Mouse (Mus musculus): ENCODE data around the gene Fam117b. TPM values are rescaled to one million over a fixed set of nuclear protein-coding genes. Genes with fewer than 3 reads are reported as not detected.
A peak's percentile ranks its signal among the peaks of the same experiment; 100 is the strongest.

The Fam117b gene
- polyA plus RNA-seq, 1 experiment from 2014 or later, result 10.7 TPM

DNA sequence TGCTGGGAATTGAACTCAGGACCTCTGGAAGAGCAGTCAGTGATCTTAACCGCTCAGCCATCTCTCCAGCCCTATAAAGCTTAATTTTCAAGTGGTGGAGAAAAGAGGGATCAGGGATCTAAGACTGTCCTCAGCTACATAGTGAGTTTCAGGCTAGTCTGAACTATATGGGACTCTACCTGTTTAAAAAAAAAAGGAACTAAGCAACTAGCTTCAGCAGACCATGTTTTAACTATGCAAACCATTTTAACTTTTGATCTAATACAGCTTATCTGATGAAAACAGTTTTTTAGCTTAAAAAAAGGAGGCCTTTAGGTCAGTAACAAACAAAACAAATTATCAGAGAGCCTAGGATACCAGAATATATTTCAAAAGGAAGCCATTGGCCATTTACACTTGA lies 1.9 kb upstream of the Fam117b start:
- Histone ChIP-seq H3K4me3 (replicated peaks; ENCODE audit: low read depth, low read length) (no peak overlapping the region), H3K9me3 (replicated peaks; ENCODE audit: low read length) (no peaks in the 10 kb centered on the region), H3K27me3 (ENCODE audit: insufficient read depth, low read length) (no peaks in the 10 kb centered on the region), H3K4me1 (replicated peaks; ENCODE audit: insufficient read depth, low read length) (peaks cover 19% of the 10 kb centered on the region; the same call in 1 of the 2 replicates), H3K9ac (ENCODE audit: low read depth, low read length) (no peak overlapping the region), H3K4me2 (ENCODE audit: low read length) (no peak overlapping the region), H3K36me3 (ENCODE audit: insufficient read depth, low read length) (no peaks in the 10 kb centered on the region), H3K27ac (no peak overlapping the region)
- 96% methylated on average over 1 of the region's 1 CpGs for WGBS
- DNase-seq (ENCODE audit: low spot score) (no peak), ATAC-seq (replicated peaks; ENCODE audit: low FRiP score, low read depth) (no peak)
- TF ChIP-seq CTCF (IDR thresholded peaks at IDR 0.05; ENCODE audit: low read depth), result no peak

DNA sequence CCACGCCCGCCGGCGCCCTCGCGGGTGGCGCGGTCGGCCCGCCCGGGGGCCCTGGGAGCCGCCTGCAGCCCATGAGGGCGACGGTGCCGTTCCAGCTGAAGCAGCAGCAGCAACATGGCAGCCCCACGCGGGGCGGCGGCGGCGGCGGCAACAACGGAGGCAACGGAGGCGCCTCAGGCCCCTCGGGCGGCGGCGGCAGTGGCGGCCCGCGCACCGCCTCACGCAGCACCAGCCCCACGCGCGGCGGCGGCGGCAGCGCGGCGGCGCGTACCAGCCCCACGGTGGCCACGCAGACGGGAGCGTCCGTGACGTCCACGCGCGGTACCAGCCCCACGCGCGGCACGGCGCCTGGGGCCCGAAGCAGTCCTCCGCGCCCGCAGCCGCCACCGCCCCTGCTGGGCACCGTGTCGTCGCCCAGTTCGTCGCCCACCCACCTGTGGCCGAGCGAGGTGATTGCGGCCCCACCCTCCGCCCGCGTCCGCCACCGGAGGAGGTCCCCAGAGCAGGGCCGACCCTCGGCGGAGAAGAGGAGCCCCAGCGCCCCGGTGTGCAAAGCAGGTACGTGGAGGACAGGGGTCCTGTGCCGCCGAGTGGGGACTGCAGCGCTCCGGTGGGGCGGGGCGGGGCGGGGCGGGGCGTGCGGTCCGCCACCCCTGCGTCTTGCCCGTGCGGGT lies 526 bp downstream of the Fam117b start:
- no peak for DNase-seq (ENCODE audit: low spot score)
- under 1% methylated on average over 59 of the region's 98 CpGs for WGBS
- peaks cover 19% of the 10 kb centered on the region; the same call in 1 of the 2 replicates for H3K4me1 ChIP-seq (replicated peaks; ENCODE audit: insufficient read depth, low read length)
- H3K27ac ChIP-seq, result peak overlapping the region; percentile 98
- no peaks in the 10 kb centered on the region for H3K27me3 ChIP-seq (ENCODE audit: insufficient read depth, low read length)
- H3K36me3 ChIP-seq (ENCODE audit: insufficient read depth, low read length), result no peaks in the 10 kb centered on the region
- peak; percentile 43 for ATAC-seq (replicated peaks; ENCODE audit: low FRiP score, low read depth)
- no peaks in the 10 kb centered on the region for H3K9me3 ChIP-seq (replicated peaks; ENCODE audit: low read length)
- H3K4me3 ChIP-seq (replicated peaks; ENCODE audit: low read depth, low read length), result peak overlapping the region; percentile 100
- H3K4me2 ChIP-seq (ENCODE audit: low read length), result peak overlapping the region; percentile 76
- peak overlapping the region; percentile 99 for H3K9ac ChIP-seq (ENCODE audit: low read depth, low read length)
- no peak for TF ChIP-seq CTCF (IDR thresholded peaks at IDR 0.05; ENCODE audit: low read depth)

DNA sequence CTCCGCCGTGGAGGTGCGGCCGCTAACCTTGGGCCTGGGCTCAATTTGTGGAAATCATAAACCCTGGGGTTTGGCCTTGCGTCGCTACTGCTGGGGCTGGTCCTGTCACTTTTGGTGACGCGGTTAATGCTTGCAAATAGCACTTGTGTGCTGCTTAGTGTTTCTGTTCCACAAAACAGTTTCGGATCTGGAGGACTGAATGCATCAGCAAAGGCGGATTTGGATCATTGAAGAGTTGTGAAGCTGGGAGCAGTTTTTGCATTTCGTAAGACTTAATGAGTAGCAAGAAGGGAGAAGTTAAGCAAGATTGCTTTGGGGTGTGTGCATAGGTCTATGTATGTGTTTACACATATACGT lies 1.0 kb downstream of the Fam117b start:
- peak overlapping the region; percentile 98 for H3K27ac ChIP-seq
- peak overlapping the region; percentile 76 for H3K4me2 ChIP-seq (ENCODE audit: low read length)
- H3K27me3 ChIP-seq (ENCODE audit: insufficient read depth, low read length), result no peaks in the 10 kb centered on the region
- ATAC-seq (replicated peaks; ENCODE audit: low FRiP score, low read depth), result no peak
- H3K9me3 ChIP-seq (replicated peaks; ENCODE audit: low read length), result no peaks in the 10 kb centered on the region
- 2% methylated on average over 12 of the region's 12 CpGs for WGBS
- peak overlapping the region; percentile 99 for H3K9ac ChIP-seq (ENCODE audit: low read depth, low read length)
- peaks cover 19% of the 10 kb centered on the region; the same call in 1 of the 2 replicates for H3K4me1 ChIP-seq (replicated peaks; ENCODE audit: insufficient read depth, low read length)
- TF ChIP-seq CTCF (IDR thresholded peaks at IDR 0.05; ENCODE audit: low read depth), result no peak
- H3K4me3 ChIP-seq (replicated peaks; ENCODE audit: low read depth, low read length), result peak overlapping the region; percentile 100
- DNase-seq (ENCODE audit: low spot score), result peak; percentile 38
- no peaks in the 10 kb centered on the region for H3K36me3 ChIP-seq (ENCODE audit: insufficient read depth, low read length)

DNA sequence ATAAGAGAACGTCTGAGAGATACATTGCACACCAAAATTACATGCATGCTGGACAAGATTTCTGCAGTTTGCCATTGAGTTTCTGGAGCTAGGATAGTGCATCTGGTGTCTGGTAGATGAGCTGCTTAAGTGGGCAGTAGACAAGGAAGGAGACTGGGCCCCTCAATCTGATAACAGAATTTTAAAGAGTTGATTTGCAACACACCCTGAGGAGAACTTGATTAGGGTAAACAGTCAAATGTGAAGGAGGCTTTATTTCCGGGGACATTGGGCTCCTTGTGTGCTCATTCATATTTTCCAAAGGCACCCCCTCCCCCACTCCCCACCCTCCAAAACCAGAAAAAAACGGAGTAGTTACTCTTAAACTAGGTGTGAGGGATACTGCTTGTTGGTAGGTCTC lies 2.0 kb downstream of the Fam117b start:
- Histone ChIP-seq H3K4me2 (ENCODE audit: low read length) (peak overlapping the region; percentile 76), H3K36me3 (ENCODE audit: insufficient read depth, low read length) (no peaks in the 10 kb centered on the region), H3K4me1 (replicated peaks; ENCODE audit: insufficient read depth, low read length) (peaks cover 19% of the 10 kb centered on the region; the same call in 1 of the 2 replicates), H3K9me3 (replicated peaks; ENCODE audit: low read length) (no peaks in the 10 kb centered on the region), H3K27ac (0 out of 2 replicates have a peak overlapping the region, but pooled peaks have one; percentile 98), H3K9ac (ENCODE audit: low read depth, low read length) (peak overlapping the region; percentile 31; the same call in 1 of the 2 replicates), H3K27me3 (ENCODE audit: insufficient read depth, low read length) (no peaks in the 10 kb centered on the region), H3K4me3 (replicated peaks; ENCODE audit: low read depth, low read length) (peak overlapping the region; percentile 100)
- no peak for DNase-seq (ENCODE audit: low spot score)
- no peak for TF ChIP-seq CTCF (IDR thresholded peaks at IDR 0.05; ENCODE audit: low read depth)
- WGBS, result 48% methylated on average over 3 of the region's 3 CpGs
- ATAC-seq (replicated peaks; ENCODE audit: low FRiP score, low read depth), result no peak

DNA sequence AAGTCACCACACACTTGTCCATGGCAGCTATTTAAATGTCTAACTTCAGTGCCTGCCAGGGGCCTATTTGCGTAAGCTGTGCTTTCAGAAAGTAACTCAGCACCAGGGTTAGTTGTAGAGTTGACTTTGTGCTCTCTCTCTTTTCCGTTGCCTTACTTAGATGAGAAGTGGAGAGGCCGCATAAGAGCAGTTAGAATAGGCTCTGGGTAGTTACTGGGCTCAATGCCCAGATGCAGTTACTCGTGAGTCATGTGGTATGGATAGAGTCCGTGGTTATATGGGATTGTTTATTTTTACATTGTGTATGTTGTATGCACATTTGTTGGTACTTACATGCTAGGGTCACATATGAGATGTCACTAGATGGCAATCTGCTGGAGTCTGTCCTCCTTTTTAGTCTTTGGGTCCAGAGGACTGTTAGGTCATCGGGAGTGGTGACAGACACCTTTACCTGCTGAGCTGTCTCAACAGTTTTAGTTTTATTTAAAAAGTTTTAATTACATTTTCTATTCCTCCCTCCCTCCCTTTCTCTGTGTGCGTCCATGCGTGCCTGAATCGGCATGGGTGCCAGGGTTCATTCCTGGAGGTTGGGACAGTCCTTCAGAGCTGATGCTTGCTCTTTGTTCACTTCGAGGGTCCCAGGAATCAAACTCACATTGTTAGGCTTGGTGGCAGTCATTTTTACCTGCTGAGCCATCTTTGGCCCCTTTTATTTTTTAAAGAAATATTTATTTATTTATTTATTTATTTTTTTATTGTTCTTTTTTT lies 3.2 kb downstream of the Fam117b start:
- peaks cover 19% of the 10 kb centered on the region; the same call in 1 of the 2 replicates for H3K4me1 ChIP-seq (replicated peaks; ENCODE audit: insufficient read depth, low read length)
- H3K36me3 ChIP-seq (ENCODE audit: insufficient read depth, low read length), result no peaks in the 10 kb centered on the region
- H3K27me3 ChIP-seq (ENCODE audit: insufficient read depth, low read length), result no peaks in the 10 kb centered on the region
- peak overlapping the region; percentile 100 for H3K4me3 ChIP-seq (replicated peaks; ENCODE audit: low read depth, low read length)
- H3K27ac ChIP-seq, result 0 out of 2 replicates have a peak overlapping the region, but pooled peaks have one; percentile 8
- no peaks in the 10 kb centered on the region for H3K9me3 ChIP-seq (replicated peaks; ENCODE audit: low read length)
- WGBS, result 56% methylated on average over 10 of the region's 10 CpGs
- DNase-seq (ENCODE audit: low spot score) (peak; percentile 40), ATAC-seq (replicated peaks; ENCODE audit: low FRiP score, low read depth) (no peak)
- H3K9ac ChIP-seq (ENCODE audit: low read depth, low read length), result 0 out of 2 replicates have a peak overlapping the region, but pooled peaks have one; percentile 8
- peak overlapping the region; percentile 76 for H3K4me2 ChIP-seq (ENCODE audit: low read length)
- TF ChIP-seq CTCF (IDR thresholded peaks at IDR 0.05; ENCODE audit: low read depth), result no peak

DNA sequence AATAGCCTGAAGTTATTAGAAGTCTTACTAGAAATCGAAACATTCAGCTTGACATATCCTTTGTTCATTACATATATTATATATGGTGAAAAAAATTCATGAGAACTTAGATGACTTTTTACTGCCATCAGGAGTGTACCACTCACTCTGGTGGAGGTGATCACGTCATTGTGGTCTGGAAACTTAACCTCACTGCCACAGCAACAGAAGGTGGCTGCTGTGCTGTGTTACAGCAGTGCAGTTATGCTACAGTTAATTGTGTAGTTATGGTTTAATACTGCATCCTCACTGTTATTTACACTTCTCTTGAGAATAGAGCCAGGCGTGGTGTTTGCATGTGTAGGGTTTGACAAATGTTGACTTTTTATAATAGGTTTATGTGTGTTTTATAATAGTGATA lies 4.6 kb downstream of the Fam117b start:
- 63% methylated on average over 3 of the region's 3 CpGs for WGBS
- ATAC-seq (replicated peaks; ENCODE audit: low FRiP score, low read depth) (no peak), DNase-seq (ENCODE audit: low spot score) (no peak)
- Histone ChIP-seq H3K4me2 (ENCODE audit: low read length) (no peak overlapping the region), H3K9me3 (replicated peaks; ENCODE audit: low read length) (no peaks in the 10 kb centered on the region), H3K9ac (ENCODE audit: low read depth, low read length) (no peak overlapping the region), H3K36me3 (ENCODE audit: insufficient read depth, low read length) (no peaks in the 10 kb centered on the region), H3K27me3 (ENCODE audit: insufficient read depth, low read length) (no peaks in the 10 kb centered on the region), H3K4me3 (replicated peaks; ENCODE audit: low read depth, low read length) (no peak overlapping the region), H3K27ac (no peak overlapping the region), H3K4me1 (replicated peaks; ENCODE audit: insufficient read depth, low read length) (peaks cover 19% of the 10 kb centered on the region; the same call in 1 of the 2 replicates)
- no peak for TF ChIP-seq CTCF (IDR thresholded peaks at IDR 0.05; ENCODE audit: low read depth)

Data from kidney, postnatal 0 days (tissue).